13 mouse cellular contexts compared by ENCODE assay signal in the genomic region with DNA sequence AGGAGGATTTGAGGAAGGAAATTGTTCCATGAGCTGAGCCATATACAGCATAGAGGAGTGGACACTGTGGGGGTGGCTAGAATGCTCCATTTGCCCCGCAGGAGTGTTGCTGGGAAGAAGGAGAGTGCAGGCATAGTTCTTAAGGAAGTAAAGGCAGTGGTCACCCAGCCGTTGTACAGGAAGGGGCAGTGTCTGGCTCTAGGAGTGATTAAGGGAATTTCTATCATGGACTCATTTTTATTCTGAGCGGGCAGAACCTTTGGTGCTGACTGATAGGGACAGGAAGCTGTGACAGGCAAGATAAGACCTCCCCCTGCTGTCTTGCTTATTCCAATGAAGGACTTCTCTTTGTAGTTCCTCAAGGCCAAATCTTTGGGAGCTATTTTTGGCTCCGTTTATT. TPM values are rescaled to one million over a fixed set of nuclear protein-coding genes. Genes with fewer than 3 reads are reported as not detected.
DNase-seq lines count a peak whose midpoint lies in the region; ATAC-seq lines count a peak whose summit lies in the region.
"Had no signal": no experiment of that assay in that cellular context is flagged by ENCODE, and none has a peak within 500 bp of the region (broad histone marks: within the 10 kb centered on the region; RNA-seq: fewer than 3 reads in every experiment).

No protein-coding gene starts in this region.

- no peak overlapping the region for H3K4me3 ChIP-seq in heart, embryonic 12.5 days
- no peak overlapping the region for H3K4me3 ChIP-seq in liver, embryonic 11.5 days (ENCODE audit: low read depth, low read length)

- H3K4me2 ChIP-seq in heart, embryonic 12.5 days, result peak overlapping the region; percentile 35
- H3K4me2 ChIP-seq in liver, embryonic 11.5 days, result peak overlapping the region; percentile 46
- H3K4me2 ChIP-seq: midbrain, embryonic 11.5 days had no signal

- peak overlapping the region; percentile 5; the same call in 1 of the 2 replicates for H3K27ac ChIP-seq in heart, embryonic 12.5 days (ENCODE audit: poor library complexity, severe bottlenecking)
- peak overlapping the region; percentile 59 for H3K27ac ChIP-seq in liver, embryonic 11.5 days (ENCODE audit: low read depth, low read length)

- no peaks in the 10 kb centered on the region for H3K27me3 ChIP-seq in heart, embryonic 12.5 days (replicated peaks)
- H3K27me3 ChIP-seq in liver, embryonic 11.5 days (replicated peaks; ENCODE audit: control insufficient read depth, insufficient read depth, low read length), result no peaks in the 10 kb centered on the region
- H3K27me3 ChIP-seq: Patski had no signal

- H3K9me3 ChIP-seq in heart, embryonic 12.5 days (replicated peaks), result no peaks in the 10 kb centered on the region
- no peaks in the 10 kb centered on the region for H3K9me3 ChIP-seq in liver, embryonic 11.5 days (ENCODE audit: control insufficient read depth, low read length)

- H3K36me3 ChIP-seq in heart, embryonic 12.5 days, result no peaks in the 10 kb centered on the region
- H3K36me3 ChIP-seq in liver, embryonic 11.5 days (ENCODE audit: control insufficient read depth, insufficient read depth, low read length), result no peaks in the 10 kb centered on the region

- no peak overlapping the region for H3K9ac ChIP-seq in heart, embryonic 12.5 days
- no peak overlapping the region for H3K9ac ChIP-seq in liver, embryonic 11.5 days (ENCODE audit: low read depth, low read length)

- peaks cover 15% of the 10 kb centered on the region for H3K4me1 ChIP-seq in heart, embryonic 12.5 days (replicated peaks)
- peaks cover 14% of the 10 kb centered on the region for H3K4me1 ChIP-seq in liver, embryonic 11.5 days (replicated peaks; ENCODE audit: control insufficient read depth, insufficient read depth, low read length)

- ATAC-seq in heart, embryonic 12.5 days (ENCODE audit: insufficient number of reproducible peaks, low FRiP score), result peak; percentile 42; the same call in 1 of the 2 replicates
- peak; percentile 94 for ATAC-seq in liver, embryonic 11.5 days (replicated peaks; ENCODE audit: low FRiP score)
- ATAC-seq: Patski had no signal

- WGBS in heart, embryonic 12.5 days, result 19% methylated on average over 4 of the region's 4 CpGs
- 22% methylated on average over 4 of the region's 4 CpGs for WGBS in liver, embryonic 11.5 days

- intact Hi-C loops in heart, postnatal 14 days (cut with DNase I), result no loop called here
- intact Hi-C loops in left cerebral cortex, postnatal 36 days (cut with DNase I), result no loop called here

- DNase-seq in heart, postnatal 14 days, result no peak
- peak; percentile 37 for DNase-seq in adrenal gland, postnatal 14 days
- no peak for DNase-seq in liver, embryonic 11.5 days (ENCODE audit: low spot score)
- DNase-seq in lung, postnatal 36 days, result peak; percentile 62
- no peak for DNase-seq in gastrocnemius, postnatal 25 days
- no peak for DNase-seq in left cerebral cortex, postnatal 36 days (ENCODE audit: low spot score in 2 of 2)
- no peak for DNase-seq in gastrocnemius, adult 8-10 months (ENCODE audit: low spot score in 2 of 2)
- DNase-seq: kidney, postnatal 36 days; spleen, adult 18-20 months; thymus, adult 2 months had no signal

RNA-seq across cellular contexts. Expression of a gene that starts 38.4 kb away (rescaled TPM):
- 10.3 and 10.8 TPM in 2 replicates for polyA plus RNA-seq in heart, embryonic 12.5 days (2016; fragmentation: Nextera tagmentation; extraction: Ambion mirVana)
- total RNA-seq in heart, postnatal 14 days (2021), result 10 to 100 TPM; 33.4 to 41.6 TPM
- total RNA-seq in adrenal gland, postnatal 14 days (2021), result 13.6 and 19.0 TPM in 2 replicates
- polyA plus RNA-seq in liver, embryonic 11.5 days (2014; fragmentation: Nextera tagmentation; extraction: Ambion mirVana), result 10.2 and 11.8 TPM in 2 replicates
- 10 to 100 TPM; 40.6 to 45.9 TPM for total RNA-seq in gastrocnemius, postnatal 25 days (2021)
- total RNA-seq in left cerebral cortex, postnatal 36 days (2021), result 100 to 1,000 TPM; 164 to 253 TPM
- total RNA-seq in gastrocnemius, adult 8-10 months (2022), result 10 to 100 TPM; 21.9 to 29.9 (median 27.9) TPM

Comparison
In these comparisons a context has a peak if more than half of its experiments do, and no peak if none do; other contexts are left out.
1. DNase-seq: peak in adrenal gland, postnatal 14 days (single experiment) and lung, postnatal 36 days (single experiment); none in heart, postnatal 14 days (0 of 2), liver, embryonic 11.5 days (single experiment), gastrocnemius, postnatal 25 days (single experiment), left cerebral cortex, postnatal 36 days (0 of 2) and gastrocnemius, adult 8-10 months (0 of 2).